Comparison of ENCODE assay signal across 8 mouse cellular contexts in genomic region chr4:94614627-94615006, GRCm38 (mm10). TPM values are rescaled to one million over a fixed set of nuclear protein-coding genes. Genes with fewer than 3 reads are reported as not detected.
A peak's percentile ranks its signal among the peaks of the same experiment; 100 is the strongest.
DNase-seq lines count a peak whose midpoint lies in the region; ATAC-seq and TF ChIP-seq lines count a peak whose summit lies in the region.

No protein-coding gene starts in this region.

- under 1% methylated on average over 18 of the region's 18 CpGs for WGBS in kidney, embryonic 16.5 days
- 2% methylated on average over 18 of the region's 18 CpGs for WGBS in embryonic facial prominence, embryonic 10.5 days
- WGBS in hindbrain, postnatal 0 days = under 1% methylated on average over 18 of the region's 18 CpGs
- 0% methylated on average over 18 of the region's 18 CpGs for WGBS in midbrain, embryonic 16.5 days

- H3K27me3 ChIP-seq in kidney, embryonic 16.5 days (ENCODE audit: insufficient read depth, low read length) = no peaks in the 10 kb centered on the region
- H3K27me3 ChIP-seq in embryonic facial prominence, embryonic 10.5 days (replicated peaks; ENCODE audit: low read depth, poor library complexity, severe bottlenecking) = no peaks in the 10 kb centered on the region
- no peaks in the 10 kb centered on the region for H3K27me3 ChIP-seq in hindbrain, postnatal 0 days (ENCODE audit: insufficient read depth, low read length)
- H3K27me3 ChIP-seq in midbrain, embryonic 16.5 days (ENCODE audit: control insufficient read depth, insufficient read depth, low read depth, low read length) = no peaks in the 10 kb centered on the region

- H3K4me1 ChIP-seq in kidney, embryonic 16.5 days (ENCODE audit: insufficient read depth, low read length) = peaks cover 6% of the 10 kb centered on the region; the same call in 1 of the 2 replicates
- peaks cover 15% of the 10 kb centered on the region for H3K4me1 ChIP-seq in embryonic facial prominence, embryonic 10.5 days
- no peaks in the 10 kb centered on the region; the same call in 1 of the 2 replicates for H3K4me1 ChIP-seq in hindbrain, postnatal 0 days (ENCODE audit: insufficient read depth, low read length)
- H3K4me1 ChIP-seq in midbrain, embryonic 16.5 days (ENCODE audit: control insufficient read depth, insufficient read depth, low read length) = peaks cover 18% of the 10 kb centered on the region

- no peaks in the 10 kb centered on the region for H3K36me3 ChIP-seq in kidney, embryonic 16.5 days (ENCODE audit: insufficient read depth, low read length)
- peaks cover 3% of the 10 kb centered on the region for H3K36me3 ChIP-seq in embryonic facial prominence, embryonic 10.5 days (replicated peaks)
- no peaks in the 10 kb centered on the region for H3K36me3 ChIP-seq in hindbrain, postnatal 0 days (ENCODE audit: insufficient read depth, low read length)
- H3K36me3 ChIP-seq in midbrain, embryonic 16.5 days (ENCODE audit: control insufficient read depth, insufficient read depth, low read length) = no peaks in the 10 kb centered on the region

- no peaks in the 10 kb centered on the region for H3K9me3 ChIP-seq in kidney, embryonic 16.5 days (ENCODE audit: low read length)
- H3K9me3 ChIP-seq in embryonic facial prominence, embryonic 10.5 days = no peaks in the 10 kb centered on the region
- no peaks in the 10 kb centered on the region for H3K9me3 ChIP-seq in hindbrain, postnatal 0 days (ENCODE audit: low read length)
- H3K9me3 ChIP-seq in midbrain, embryonic 16.5 days (replicated peaks; ENCODE audit: control insufficient read depth, low read length, poor library complexity, severe bottlenecking) = no peaks in the 10 kb centered on the region

- TF ChIP-seq CTCF in hindbrain, postnatal 0 days (IDR thresholded peaks at IDR 0.05; ENCODE audit: low read depth) = no peak

- H3K9ac ChIP-seq in kidney, embryonic 16.5 days (replicated peaks; ENCODE audit: low read length) = peak overlapping the region; percentile 84
- peak overlapping the region; percentile 70 for H3K9ac ChIP-seq in hindbrain, postnatal 0 days (replicated peaks; ENCODE audit: low read length)
- H3K9ac ChIP-seq in midbrain, embryonic 16.5 days (ENCODE audit: low read depth, low read length) = peak overlapping the region; percentile 72

- DNase-seq in kidney, adult 11 months = no peak
- DNase-seq in embryonic facial prominence, embryonic 10.5 days (ENCODE audit: low spot score) = no peak
- no peak for DNase-seq in hindbrain, postnatal 0 days (ENCODE audit: low spot score)
- DNase-seq in thymus, postnatal 36 days = no peak
- no peak for DNase-seq in cerebellum, postnatal 10 days
- no peak for DNase-seq in urinary bladder, postnatal 4 days (ENCODE audit: low spot score in 2 of 2)

- H3K27ac ChIP-seq in kidney, embryonic 16.5 days (ENCODE audit: low read length) = peak overlapping the region; percentile 87
- peak overlapping the region; percentile 87 for H3K27ac ChIP-seq in embryonic facial prominence, embryonic 10.5 days (replicated peaks)
- H3K27ac ChIP-seq in hindbrain, postnatal 0 days = peak overlapping the region; percentile 77
- H3K27ac ChIP-seq in midbrain, embryonic 16.5 days (ENCODE audit: low read length) = peak overlapping the region; percentile 75

- peak; percentile 83 for ATAC-seq in kidney, embryonic 16.5 days (ENCODE audit: low FRiP score, low TSS enrichment)
- ATAC-seq in hindbrain, postnatal 0 days = peak; percentile 84
- peak; percentile 80 for ATAC-seq in midbrain, embryonic 16.5 days

- peak overlapping the region; percentile 71 for H3K4me3 ChIP-seq in kidney, embryonic 16.5 days (ENCODE audit: low read length)
- H3K4me3 ChIP-seq in embryonic facial prominence, embryonic 10.5 days = peak overlapping the region; percentile 69
- H3K4me3 ChIP-seq in hindbrain, postnatal 0 days (ENCODE audit: low read length) = peak overlapping the region; percentile 77
- H3K4me3 ChIP-seq in midbrain, embryonic 16.5 days (ENCODE audit: low read depth, low read length) = peak overlapping the region; percentile 53

- peak overlapping the region; percentile 65 for H3K4me2 ChIP-seq in kidney, embryonic 16.5 days (replicated peaks; ENCODE audit: low read depth, low read length)
- peak overlapping the region; percentile 83 for H3K4me2 ChIP-seq in hindbrain, postnatal 0 days (ENCODE audit: low read depth, low read length)
- peak overlapping the region; percentile 62 for H3K4me2 ChIP-seq in midbrain, embryonic 16.5 days (ENCODE audit: low read length)

RNA-seq across cellular contexts. Expression of gene Ift74, which starts 0.3 kb away (rescaled TPM):
- polyA plus RNA-seq in kidney, embryonic 16.5 days (2015; fragmentation: Nextera tagmentation; extraction: Ambion mirVana) = 37.2 and 39.6 TPM in 2 replicates
- 49.2 and 56.5 TPM in 2 replicates for polyA plus RNA-seq in embryonic facial prominence, embryonic 10.5 days (2016; fragmentation: Nextera tagmentation; extraction: Ambion mirVana)
- 5.2 and 6.6 TPM in 2 replicates for total RNA-seq in hindbrain, postnatal 0 days (2014; rRNA removed)
- polyA plus RNA-seq in hindbrain, postnatal 0 days (2015; fragmentation: Nextera tagmentation; extraction: Ambion mirVana) = 30.1 and 35.0 TPM in 2 replicates
- polyA plus RNA-seq in midbrain, embryonic 16.5 days (2015; fragmentation: Nextera tagmentation; extraction: Ambion mirVana) = 23.2 and 26.5 TPM in 2 replicates

RNA-seq across cellular contexts. Expression of gene Plaa, which starts 11.6 kb away (rescaled TPM):
- 70.9 and 73.9 TPM in 2 replicates for polyA plus RNA-seq in kidney, embryonic 16.5 days (2015; fragmentation: Nextera tagmentation; extraction: Ambion mirVana)
- 93.6 and 97.3 TPM in 2 replicates for polyA plus RNA-seq in embryonic facial prominence, embryonic 10.5 days (2016; fragmentation: Nextera tagmentation; extraction: Ambion mirVana)
- total RNA-seq in hindbrain, postnatal 0 days (2014; rRNA removed) = 57.7 and 64.7 TPM in 2 replicates
- polyA plus RNA-seq in hindbrain, postnatal 0 days (2015; fragmentation: Nextera tagmentation; extraction: Ambion mirVana) = 64.7 and 70.0 TPM in 2 replicates
- polyA plus RNA-seq in midbrain, embryonic 16.5 days (2015; fragmentation: Nextera tagmentation; extraction: Ambion mirVana) = 68.5 and 77.3 TPM in 2 replicates

RNA-seq across cellular contexts. Expression of gene Lrrc19, which starts 35.3 kb away (rescaled TPM):
- polyA plus RNA-seq in kidney, embryonic 16.5 days (2015; fragmentation: Nextera tagmentation; extraction: Ambion mirVana) = 4.6 and 4.8 TPM in 2 replicates
- 0.94 and 1.0 TPM in 2 replicates for polyA plus RNA-seq in embryonic facial prominence, embryonic 10.5 days (2016; fragmentation: Nextera tagmentation; extraction: Ambion mirVana)
- total RNA-seq in hindbrain, postnatal 0 days (2014; rRNA removed) = not detected in 2 replicates
- 0.24 TPM in 2 replicates for polyA plus RNA-seq in hindbrain, postnatal 0 days (2015; fragmentation: Nextera tagmentation; extraction: Ambion mirVana)
- 0.31 and 0.34 TPM in 2 replicates for polyA plus RNA-seq in midbrain, embryonic 16.5 days (2015; fragmentation: Nextera tagmentation; extraction: Ambion mirVana)

RNA-seq across cellular contexts. Expression of gene Caap1, which starts 58.0 kb away (rescaled TPM):
- 16.5 and 19.6 TPM in 2 replicates for polyA plus RNA-seq in kidney, embryonic 16.5 days (2015; fragmentation: Nextera tagmentation; extraction: Ambion mirVana)
- polyA plus RNA-seq in embryonic facial prominence, embryonic 10.5 days (2016; fragmentation: Nextera tagmentation; extraction: Ambion mirVana) = 23.6 and 24.6 TPM in 2 replicates
- 8.5 and 9.4 TPM in 2 replicates for total RNA-seq in hindbrain, postnatal 0 days (2014; rRNA removed)
- polyA plus RNA-seq in hindbrain, postnatal 0 days (2015; fragmentation: Nextera tagmentation; extraction: Ambion mirVana) = 10.3 and 11.0 TPM in 2 replicates
- 15.6 and 18.1 TPM in 2 replicates for polyA plus RNA-seq in midbrain, embryonic 16.5 days (2015; fragmentation: Nextera tagmentation; extraction: Ambion mirVana)

RNA-seq across cellular contexts. Expression of gene Gm10306, which starts 58.3 kb away (rescaled TPM):
- polyA plus RNA-seq in kidney, embryonic 16.5 days (2015; fragmentation: Nextera tagmentation; extraction: Ambion mirVana) = not detected in 2 replicates
- 0.43 TPM in 1 of 2 replicates, not detected in the other for polyA plus RNA-seq in embryonic facial prominence, embryonic 10.5 days (2016; fragmentation: Nextera tagmentation; extraction: Ambion mirVana)
- total RNA-seq in hindbrain, postnatal 0 days (2014; rRNA removed) = not detected in 2 replicates
- polyA plus RNA-seq in hindbrain, postnatal 0 days (2015; fragmentation: Nextera tagmentation; extraction: Ambion mirVana) = 0.45 TPM in 1 of 2 replicates, not detected in the other
- polyA plus RNA-seq in midbrain, embryonic 16.5 days (2015; fragmentation: Nextera tagmentation; extraction: Ambion mirVana) = 0.45 TPM in 1 of 2 replicates, not detected in the other
